Mouse (Mus musculus): ENCODE results near the gene Efhc2. TPM values are rescaled to one million over a fixed set of nuclear protein-coding genes. Genes with fewer than 3 reads are reported as not detected.
A peak's percentile ranks its signal among the peaks of the same experiment; 100 is the strongest.

Gene Efhc2
- polyA plus RNA-seq (2015; fragmentation: Nextera tagmentation; extraction: Ambion mirVana), result 1.9 TPM in 2 replicates

GRCm38 (mm10) chrX:17319126-17319583, at the start of gene Efhc2:
Efhc2 (minus strand) TSS chrX:17319368.
- H3K4me3 ChIP-seq, result peak within 1 kb of the TSS; percentile 37
- peak within 1 kb of the TSS; percentile 41; the same call in 1 of the 2 replicates for H3K27ac ChIP-seq
- WGBS, result 16% methylated on average over 18 of the region's 19 CpGs
- peak within 1 kb of the TSS; percentile 54 for H3K4me2 ChIP-seq
- H3K4me1 ChIP-seq, result no peaks in the 10 kb centered on the region
- no peaks in the 10 kb centered on the region for H3K9me3 ChIP-seq
- H3K9ac ChIP-seq, result peak within 1 kb of the TSS; percentile 20; the same call in 1 of the 2 replicates
- ATAC-seq (replicated peaks), result peak; percentile 92
- no peaks in the 10 kb centered on the region for H3K27me3 ChIP-seq (replicated peaks)
- H3K36me3 ChIP-seq (replicated peaks), result no peaks in the 10 kb centered on the region

DNA sequence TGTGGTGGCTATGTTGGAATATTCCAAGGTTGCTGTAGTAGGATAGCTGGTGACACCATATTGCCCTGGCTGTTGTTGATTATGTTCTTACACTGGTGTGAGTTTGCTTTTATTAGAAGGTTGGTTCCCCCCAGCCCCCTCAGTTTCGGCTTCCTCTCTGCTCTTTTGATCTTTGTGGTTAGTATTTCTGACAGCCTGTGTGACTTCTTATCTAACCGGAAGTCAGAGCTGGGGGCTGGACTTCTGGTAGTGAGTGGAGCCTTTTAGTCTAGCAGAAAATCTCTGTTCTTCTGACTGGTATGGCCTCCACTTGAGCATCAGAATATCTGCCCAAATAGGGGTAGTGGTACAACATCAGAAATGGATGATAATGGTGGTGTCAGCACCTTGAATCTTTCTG, 45.9 kb upstream of the Efhc2 start:
- ATAC-seq (replicated peaks), result no peak
- Histone ChIP-seq H3K9me3 (no peaks in the 10 kb centered on the region), H3K27ac (no peak overlapping the region), H3K36me3 (replicated peaks) (no peaks in the 10 kb centered on the region), H3K27me3 (replicated peaks) (no peaks in the 10 kb centered on the region), H3K4me3 (no peak overlapping the region), H3K9ac (no peak overlapping the region), H3K4me2 (no peak overlapping the region), H3K4me1 (no peaks in the 10 kb centered on the region)
- WGBS, result 83% methylated on average over 2 of the region's 2 CpGs

DNA sequence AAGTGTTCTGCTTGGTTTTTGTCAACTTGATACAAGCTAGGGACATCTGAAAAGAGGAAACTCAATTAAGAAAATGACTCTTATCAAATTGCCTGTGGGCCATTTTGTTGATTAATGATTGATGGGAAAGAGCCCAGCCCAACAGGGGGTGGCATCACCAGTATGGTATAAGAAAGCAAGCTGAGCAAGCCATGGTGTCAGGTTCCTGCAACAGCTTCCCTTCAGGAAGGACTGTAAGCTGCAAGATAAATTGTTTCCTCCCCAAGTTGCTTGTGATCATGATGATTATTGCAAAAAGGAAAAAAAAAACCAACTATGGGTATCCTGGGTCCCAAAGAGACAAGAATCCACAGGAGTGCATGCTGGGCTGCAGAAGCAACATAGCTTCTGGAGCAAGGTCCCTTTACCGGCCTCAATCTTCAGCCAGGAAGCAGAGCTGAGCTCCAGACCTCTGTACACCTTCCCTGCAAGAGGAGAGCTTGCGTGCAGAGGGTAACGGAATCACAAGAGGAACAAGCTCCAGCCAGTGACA, 18.8 kb downstream of the Efhc2 start:
- ATAC-seq (replicated peaks), result no peak
- Histone ChIP-seq H3K36me3 (replicated peaks) (no peaks in the 10 kb centered on the region), H3K27me3 (replicated peaks) (no peaks in the 10 kb centered on the region), H3K9me3 (no peaks in the 10 kb centered on the region), H3K27ac (no peak overlapping the region), H3K4me1 (no peaks in the 10 kb centered on the region), H3K4me3 (no peak overlapping the region), H3K9ac (no peak overlapping the region), H3K4me2 (no peak overlapping the region)
- WGBS, result 87% methylated on average over 3 of the region's 3 CpGs

GRCm38 (mm10) chrX:17283899-17284298, 35.3 kb downstream of the Efhc2 start:
- Histone ChIP-seq H3K4me1 (no peaks in the 10 kb centered on the region), H3K9ac (no peak overlapping the region), H3K27me3 (replicated peaks) (no peaks in the 10 kb centered on the region), H3K9me3 (no peaks in the 10 kb centered on the region), H3K4me2 (no peak overlapping the region), H3K27ac (no peak overlapping the region), H3K36me3 (replicated peaks) (no peaks in the 10 kb centered on the region), H3K4me3 (no peak overlapping the region)
- no peak for ATAC-seq (replicated peaks)
- WGBS, result 75% methylated on average over 2 of the region's 2 CpGs

DNA sequence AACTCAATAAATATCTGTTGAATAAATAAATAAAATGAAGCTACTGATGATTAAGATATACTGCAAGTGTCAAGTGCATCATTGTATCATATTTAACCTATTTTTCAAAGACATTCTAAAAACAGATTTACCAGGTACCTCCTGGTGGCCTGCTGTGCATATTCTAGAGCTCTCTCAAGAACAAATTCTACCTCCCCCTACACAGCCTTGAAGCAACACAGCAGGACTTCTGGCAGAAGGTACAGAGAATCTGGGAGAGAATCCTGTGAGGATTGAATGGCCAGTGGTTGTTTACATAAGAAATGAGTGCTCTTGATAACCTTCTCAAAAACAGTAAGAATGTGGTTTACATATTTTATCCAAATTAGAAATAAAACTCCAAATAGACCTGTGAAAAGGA, 94.0 kb downstream of the Efhc2 start:
- H3K4me2 ChIP-seq, result no peak overlapping the region
- H3K9ac ChIP-seq, result no peak overlapping the region
- no peak overlapping the region for H3K4me3 ChIP-seq
- H3K4me1 ChIP-seq, result no peaks in the 10 kb centered on the region
- H3K27ac ChIP-seq, result no peak overlapping the region
- H3K36me3 ChIP-seq (replicated peaks), result no peaks in the 10 kb centered on the region
- no peaks in the 10 kb centered on the region for H3K9me3 ChIP-seq
- ATAC-seq (replicated peaks), result no peak
- H3K27me3 ChIP-seq (replicated peaks), result no peaks in the 10 kb centered on the region

GRCm38 (mm10) chrX:17217451-17217850, 101.7 kb downstream of the Efhc2 start:
- no peaks in the 10 kb centered on the region for H3K4me1 ChIP-seq

DNA sequence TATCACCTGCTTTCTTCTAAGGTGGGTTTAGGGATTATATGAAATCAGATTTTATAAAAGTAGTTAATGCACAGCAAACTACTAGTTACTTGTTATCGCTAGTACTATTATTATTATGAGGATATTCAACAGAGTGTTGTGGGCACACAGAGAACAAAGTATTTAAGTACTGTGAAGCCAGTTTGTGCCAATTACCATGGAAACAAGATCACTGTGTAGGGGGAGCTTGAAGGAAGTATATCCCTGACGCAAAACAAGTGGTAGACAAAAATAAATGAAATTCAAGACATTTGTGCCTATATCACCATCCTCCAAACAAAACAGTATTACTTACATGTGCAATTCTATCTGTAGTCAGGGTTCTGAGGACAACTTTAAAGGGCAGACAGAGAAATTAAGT, 105.7 kb downstream of the Efhc2 start:
- Histone ChIP-seq H3K4me2 (no peak overlapping the region), H3K36me3 (replicated peaks) (no peaks in the 10 kb centered on the region), H3K27ac (no peak overlapping the region), H3K9ac (no peak overlapping the region), H3K4me3 (no peak overlapping the region), H3K4me1 (no peaks in the 10 kb centered on the region), H3K27me3 (replicated peaks) (no peaks in the 10 kb centered on the region), H3K9me3 (no peaks in the 10 kb centered on the region)
- WGBS, result 82% methylated on average over 2 of the region's 2 CpGs
- no peak for ATAC-seq (replicated peaks)

More at GRCm38 (mm10) chrX:17217451-17217850, 101.7 kb downstream of the Efhc2 start:
- no peaks in the 10 kb centered on the region for H3K36me3 ChIP-seq (replicated peaks)
- H3K27me3 ChIP-seq (replicated peaks), result no peaks in the 10 kb centered on the region
- H3K27ac ChIP-seq, result no peak overlapping the region
- ATAC-seq (replicated peaks), result no peak
- H3K4me3 ChIP-seq, result no peak overlapping the region
- H3K4me2 ChIP-seq, result no peak overlapping the region
- no peak overlapping the region for H3K9ac ChIP-seq
- no peaks in the 10 kb centered on the region for H3K9me3 ChIP-seq

DNA sequence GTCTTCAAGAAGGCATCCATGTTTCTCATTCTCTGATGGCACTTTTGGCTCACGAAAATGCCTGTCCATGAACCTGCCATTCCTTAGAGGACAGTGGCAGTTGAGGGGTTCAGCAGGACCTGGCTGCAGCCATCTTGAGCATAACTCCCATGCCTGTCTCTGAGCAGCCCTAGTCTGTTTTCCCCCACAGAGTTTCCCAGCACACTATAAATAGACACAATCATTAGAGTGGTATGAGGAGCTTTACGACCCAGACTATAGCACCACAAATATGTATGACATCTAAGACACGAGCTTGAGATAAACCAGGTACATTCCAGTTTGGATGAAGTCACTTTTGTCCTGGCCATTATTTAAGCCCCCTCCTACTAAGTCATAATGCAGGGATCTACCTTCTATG, 143.4 kb downstream of the Efhc2 start:
- no peak overlapping the region for H3K27ac ChIP-seq
- no peak for ATAC-seq (replicated peaks)
- H3K4me1 ChIP-seq, result no peaks in the 10 kb centered on the region
- H3K4me2 ChIP-seq, result no peak overlapping the region
- no peak overlapping the region for H3K9ac ChIP-seq
- H3K9me3 ChIP-seq, result no peaks in the 10 kb centered on the region
- WGBS, result 81% methylated on average over 3 of the region's 3 CpGs
- no peak overlapping the region for H3K4me3 ChIP-seq
- H3K36me3 ChIP-seq (replicated peaks), result no peaks in the 10 kb centered on the region
- no peaks in the 10 kb centered on the region for H3K27me3 ChIP-seq (replicated peaks)

- H3K36me3 ChIP-seq (replicated peaks), result no peaks in the 10 kb centered on the region
- no peak overlapping the region for H3K27ac ChIP-seq
- H3K9me3 ChIP-seq, result no peaks in the 10 kb centered on the region
- no peak overlapping the region for H3K9ac ChIP-seq
- no peak for ATAC-seq (replicated peaks)
- H3K4me3 ChIP-seq, result no peak overlapping the region
- H3K4me2 ChIP-seq, result no peak overlapping the region
- 77% methylated on average over 1 of the region's 1 CpGs for WGBS
- H3K27me3 ChIP-seq (replicated peaks), result no peaks in the 10 kb centered on the region
- no peaks in the 10 kb centered on the region for H3K4me1 ChIP-seq
Observed at GRCm38 (mm10) chrX:17165638-17166037, 153.5 kb downstream of the Efhc2 start.

Data from midbrain, embryonic 15.5 days (tissue).